Mouse (Mus musculus) lung, postnatal 14 days (tissue): ENCODE measurements at regions not wholly inside any gene's neighbourhood (a gene's known extent, or its start where the extent isn't known, plus 50 kb on each side); places are given as distances from the start of the nearest gene placed in this dataset.

ENCODE experiments used
- DNase-seq: peaks from one replicate; pipeline ENCODE4 v3.0.0; 2021

- DNase-seq: no peak
Measured at GRCm38 (mm10) chr1:35615131-35615530, 453.1 kb upstream of the Hs6st1 start.

- no peak for DNase-seq
Measured at GRCm38 (mm10) chr1:35619476-35619875, 448.7 kb upstream of the Hs6st1 start.

- no peak for DNase-seq
Measured at GRCm38 (mm10) chr1:35642595-35642994, 425.6 kb upstream of the Hs6st1 start.

GRCm38 (mm10) chr1:35653119-35653956 is 414.9 kb upstream of the Hs6st1 start:
- DNase-seq: peak; percentile 7

GRCm38 (mm10) chr1:35663006-35663405 is 405.2 kb upstream of the Hs6st1 start:
- no peak for DNase-seq

- DNase-seq: no peak
Measured at GRCm38 (mm10) chr1:35673524-35673923, 394.7 kb upstream of the Hs6st1 start.

GRCm38 (mm10) chr1:35673992-35674391 is 394.2 kb upstream of the Hs6st1 start:
- no peak for DNase-seq

- DNase-seq: peak; percentile 20
Measured at GRCm38 (mm10) chr1:35682511-35682949, 385.7 kb upstream of the Hs6st1 start.

- DNase-seq: peak; percentile 6
Measured at GRCm38 (mm10) chr1:35685651-35686050, 382.5 kb upstream of the Hs6st1 start.

GRCm38 (mm10) chr1:35694349-35694748 is 373.9 kb upstream of the Hs6st1 start:
- no peak for DNase-seq

- DNase-seq: no peak
Measured at GRCm38 (mm10) chr1:35694775-35695591, 373.2 kb upstream of the Hs6st1 start.

GRCm38 (mm10) chr1:35697218-35697617 is 371.0 kb upstream of the Hs6st1 start:
- peak; percentile 27 for DNase-seq

GRCm38 (mm10) chr1:35697834-35698500 is 370.2 kb upstream of the Hs6st1 start:
- no peak for DNase-seq

- no peak for DNase-seq
Measured at GRCm38 (mm10) chr1:35702585-35702984, 365.6 kb upstream of the Hs6st1 start.

- no peak for DNase-seq
Measured at GRCm38 (mm10) chr1:35706336-35706735, 361.9 kb upstream of the Hs6st1 start.

GRCm38 (mm10) chr1:35708176-35708788 is 359.9 kb upstream of the Hs6st1 start:
- DNase-seq: no peak

GRCm38 (mm10) chr1:35709214-35709613 is 359.0 kb upstream of the Hs6st1 start:
- no peak for DNase-seq

GRCm38 (mm10) chr1:35713961-35714360 is 354.2 kb upstream of the Hs6st1 start:
- no peak for DNase-seq

- no peak for DNase-seq
Measured at GRCm38 (mm10) chr1:35715931-35716330, 352.3 kb upstream of the Hs6st1 start.

- DNase-seq: no peak
Measured at GRCm38 (mm10) chr1:35717166-35717565, 351.0 kb upstream of the Hs6st1 start.

GRCm38 (mm10) chr1:35717659-35718058 is 350.5 kb upstream of the Hs6st1 start:
- no peak for DNase-seq

- DNase-seq: no peak
Measured at GRCm38 (mm10) chr1:35720063-35720462, 348.1 kb upstream of the Hs6st1 start.

- no peak for DNase-seq
Measured at GRCm38 (mm10) chr1:35724366-35724900, 343.8 kb upstream of the Hs6st1 start.
